ENCODE assay signal across 16 mouse cellular contexts in genomic region chr17:47642992-47643391, GRCm38 (mm10). TPM values are rescaled to one million over a fixed set of nuclear protein-coding genes. Genes with fewer than 3 reads are reported as not detected.
DNase-seq lines count a peak whose midpoint lies in the region; ATAC-seq and TF ChIP-seq lines count a peak whose summit lies in the region.
"Had no signal": no experiment of that assay in that cellular context is flagged by ENCODE, and none has a peak within 500 bp of the region (broad histone marks: within the 10 kb centered on the region; RNA-seq: fewer than 3 reads in every experiment).

No protein-coding gene starts in this region.

- H3K4me3 ChIP-seq in hindbrain, postnatal 0 days (ENCODE audit: low read length) = no peak overlapping the region
- no peak overlapping the region for H3K4me3 ChIP-seq in hindbrain, embryonic 12.5 days
- no peak overlapping the region for H3K4me3 ChIP-seq in lung, embryonic 14.5 days (ENCODE audit: low read depth, low read length)
- no peak overlapping the region for H3K4me3 ChIP-seq in E14TG2a.4 (replicated peaks; ENCODE audit: low read length)
- H3K4me3 ChIP-seq in forebrain, embryonic 16.5 days (replicated peaks; ENCODE audit: low read length) = no peak overlapping the region
- no peak overlapping the region for H3K4me3 ChIP-seq in forebrain, embryonic 11.5 days (ENCODE audit: low read depth, low read length)
- H3K4me3 ChIP-seq: forebrain, embryonic 12.5 days; liver, embryonic 15.5 days; neural tube, embryonic 13.5 days had no signal

- peak; percentile 26; the same call in 1 of the 2 replicates for TF ChIP-seq CTCF in hindbrain, postnatal 0 days (IDR thresholded peaks at IDR 0.05; ENCODE audit: low read depth)
- peak; percentile 14; the same call in 1 of the 2 replicates for TF ChIP-seq CTCF in lung, embryonic 14.5 days (IDR thresholded peaks at IDR 0.05; ENCODE audit: low read depth)
- peak; percentile 36 for TF ChIP-seq CTCF in E14TG2a.4 (conservative IDR thresholded peaks at IDR 0.05; ENCODE audit: low read length)
- peak; percentile 7; the same call in 1 of the 2 replicates for TF ChIP-seq CTCF in brain, embryonic 14.5 days (IDR thresholded peaks at IDR 0.05; ENCODE audit: borderline replicate concordance, extremely low read depth, insufficient read depth, insufficient read length)

- H3K27ac ChIP-seq in hindbrain, postnatal 0 days = no peak overlapping the region
- no peak overlapping the region for H3K27ac ChIP-seq in hindbrain, embryonic 12.5 days
- H3K27ac ChIP-seq in lung, embryonic 14.5 days (ENCODE audit: low read depth) = no peak overlapping the region
- no peak overlapping the region for H3K27ac ChIP-seq in forebrain, embryonic 16.5 days (ENCODE audit: low read length)
- no peak overlapping the region for H3K27ac ChIP-seq in forebrain, embryonic 11.5 days (ENCODE audit: low read depth, low read length)
- H3K27ac ChIP-seq: forebrain, embryonic 12.5 days; liver, embryonic 15.5 days; neural tube, embryonic 13.5 days had no signal

- ATAC-seq in hindbrain, postnatal 0 days = no peak
- ATAC-seq in hindbrain, embryonic 12.5 days (ENCODE audit: low FRiP score) = no peak
- ATAC-seq in lung, embryonic 14.5 days (ENCODE audit: insufficient read depth) = no peak
- ATAC-seq in forebrain, embryonic 16.5 days = no peak
- ATAC-seq in forebrain, embryonic 11.5 days (replicated peaks; ENCODE audit: low FRiP score) = no peak
- ATAC-seq: activated CD4-positive, CD25-positive, alpha-beta regulatory T cell, adult 4 months had no signal

- no peak for DNase-seq in hindbrain, postnatal 0 days (ENCODE audit: low spot score)
- peak; percentile 12 for DNase-seq in lung, embryonic 14.5 days
- DNase-seq in lung, postnatal 10 days = no peak
- no peak for DNase-seq in brain, embryonic 14.5 days (ENCODE audit: low read depth)
- DNase-seq in forebrain, embryonic 11.5 days (ENCODE audit: low spot score) = no peak
- DNase-seq: cerebellum, adult 11 months; gastrocnemius, postnatal 14 days; kidney, adult 9 months; midbrain, embryonic 14.5 days had no signal

- 89% methylated on average over 2 of the region's 2 CpGs for WGBS in hindbrain, postnatal 0 days
- WGBS in hindbrain, embryonic 12.5 days = 91% methylated on average over 2 of the region's 2 CpGs
- 76% methylated on average over 2 of the region's 2 CpGs for WGBS in lung, embryonic 14.5 days
- 94% methylated on average over 2 of the region's 2 CpGs for WGBS in forebrain, embryonic 16.5 days
- WGBS in forebrain, embryonic 11.5 days = 86% methylated on average over 2 of the region's 2 CpGs

- H3K9me3 ChIP-seq in hindbrain, postnatal 0 days (ENCODE audit: low read length) = no peaks in the 10 kb centered on the region
- no peaks in the 10 kb centered on the region for H3K9me3 ChIP-seq in hindbrain, embryonic 12.5 days (replicated peaks)
- H3K9me3 ChIP-seq in lung, embryonic 14.5 days (ENCODE audit: low read depth, low read length) = no peaks in the 10 kb centered on the region
- H3K9me3 ChIP-seq in E14TG2a.4 (ENCODE audit: low read length) = no peaks in the 10 kb centered on the region
- no peaks in the 10 kb centered on the region for H3K9me3 ChIP-seq in forebrain, embryonic 16.5 days (ENCODE audit: control insufficient read depth, low read length)
- no peaks in the 10 kb centered on the region for H3K9me3 ChIP-seq in forebrain, embryonic 11.5 days (ENCODE audit: control insufficient read depth, low read length)
- H3K9me3 ChIP-seq: forebrain, embryonic 12.5 days; liver, embryonic 15.5 days; neural tube, embryonic 13.5 days had no signal

- no peak overlapping the region for H3K9ac ChIP-seq in hindbrain, postnatal 0 days (replicated peaks; ENCODE audit: low read length)
- H3K9ac ChIP-seq in hindbrain, embryonic 12.5 days = no peak overlapping the region
- H3K9ac ChIP-seq in lung, embryonic 14.5 days = no peak overlapping the region
- no peak overlapping the region for H3K9ac ChIP-seq in forebrain, embryonic 16.5 days (replicated peaks; ENCODE audit: low read depth, low read length)
- no peak overlapping the region for H3K9ac ChIP-seq in forebrain, embryonic 11.5 days (ENCODE audit: low read length)
- H3K9ac ChIP-seq: forebrain, embryonic 12.5 days; liver, embryonic 15.5 days; neural tube, embryonic 13.5 days had no signal

- no peak for TF ChIP-seq POLR2A in brain, embryonic 14.5 days (IDR thresholded peaks at IDR 0.05; ENCODE audit: borderline replicate concordance, extremely low read depth, insufficient read depth, insufficient read length, poor library complexity, severe bottlenecking)

- no peaks in the 10 kb centered on the region for H3K4me1 ChIP-seq in hindbrain, postnatal 0 days (ENCODE audit: insufficient read depth, low read length)
- no peaks in the 10 kb centered on the region for H3K4me1 ChIP-seq in hindbrain, embryonic 12.5 days
- no peaks in the 10 kb centered on the region for H3K4me1 ChIP-seq in lung, embryonic 14.5 days (ENCODE audit: insufficient read depth)
- peaks cover 33% of the 10 kb centered on the region for H3K4me1 ChIP-seq in E14TG2a.4 (replicated peaks; ENCODE audit: low read depth, low read length)
- no peaks in the 10 kb centered on the region for H3K4me1 ChIP-seq in forebrain, embryonic 16.5 days (replicated peaks; ENCODE audit: control insufficient read depth, insufficient read depth, low read length)
- H3K4me1 ChIP-seq in forebrain, embryonic 11.5 days (replicated peaks; ENCODE audit: control insufficient read depth, insufficient read depth, low read length) = no peaks in the 10 kb centered on the region

- H3K27me3 ChIP-seq in hindbrain, postnatal 0 days (ENCODE audit: insufficient read depth, low read length) = no peaks in the 10 kb centered on the region
- H3K27me3 ChIP-seq in hindbrain, embryonic 12.5 days = no peaks in the 10 kb centered on the region
- H3K27me3 ChIP-seq in lung, embryonic 14.5 days (ENCODE audit: insufficient read depth, low read length) = no peaks in the 10 kb centered on the region
- no peaks in the 10 kb centered on the region for H3K27me3 ChIP-seq in E14TG2a.4 (ENCODE audit: insufficient read depth, low read length)
- no peaks in the 10 kb centered on the region for H3K27me3 ChIP-seq in forebrain, embryonic 16.5 days (replicated peaks; ENCODE audit: control insufficient read depth, insufficient read depth, low read length)
- H3K27me3 ChIP-seq in forebrain, embryonic 11.5 days (ENCODE audit: control insufficient read depth, insufficient read depth, low read length) = no peaks in the 10 kb centered on the region
- H3K27me3 ChIP-seq: forebrain, embryonic 12.5 days; liver, embryonic 15.5 days; neural tube, embryonic 13.5 days had no signal

- H3K36me3 ChIP-seq in hindbrain, postnatal 0 days (ENCODE audit: insufficient read depth, low read length) = no peaks in the 10 kb centered on the region
- no peaks in the 10 kb centered on the region for H3K36me3 ChIP-seq in hindbrain, embryonic 12.5 days
- H3K36me3 ChIP-seq in lung, embryonic 14.5 days (ENCODE audit: insufficient read depth) = no peaks in the 10 kb centered on the region
- H3K36me3 ChIP-seq in E14TG2a.4 (ENCODE audit: insufficient read depth, low read length) = no peaks in the 10 kb centered on the region
- H3K36me3 ChIP-seq in forebrain, embryonic 16.5 days (ENCODE audit: control insufficient read depth, insufficient read depth) = no peaks in the 10 kb centered on the region
- no peaks in the 10 kb centered on the region for H3K36me3 ChIP-seq in forebrain, embryonic 11.5 days (ENCODE audit: control insufficient read depth, insufficient read depth, low read length)
- H3K36me3 ChIP-seq: forebrain, embryonic 12.5 days; liver, embryonic 15.5 days; neural tube, embryonic 13.5 days had no signal

- H3K4me2 ChIP-seq in hindbrain, postnatal 0 days (ENCODE audit: low read depth, low read length) = no peak overlapping the region
- no peak overlapping the region for H3K4me2 ChIP-seq in hindbrain, embryonic 12.5 days (replicated peaks)
- no peak overlapping the region for H3K4me2 ChIP-seq in lung, embryonic 14.5 days
- H3K4me2 ChIP-seq in forebrain, embryonic 16.5 days (ENCODE audit: low read length) = no peak overlapping the region
- no peak overlapping the region for H3K4me2 ChIP-seq in forebrain, embryonic 11.5 days (ENCODE audit: low read depth, low read length, severe bottlenecking)
- H3K4me2 ChIP-seq: forebrain, embryonic 12.5 days; liver, embryonic 15.5 days; neural tube, embryonic 13.5 days had no signal

RNA-seq across cellular contexts. Expression of gene Usp49, which starts 12.5 kb away (rescaled TPM):
- 20.7 and 25.5 TPM in 2 replicates for total RNA-seq in hindbrain, postnatal 0 days (2014; rRNA removed)
- polyA plus RNA-seq in hindbrain, postnatal 0 days (2015; fragmentation: Nextera tagmentation; extraction: Ambion mirVana) = 4.2 and 4.9 TPM in 2 replicates
- 10.5 and 12.3 TPM in 2 replicates for polyA plus RNA-seq in hindbrain, embryonic 12.5 days (2016; fragmentation: Nextera tagmentation; extraction: Ambion mirVana)
- polyA plus RNA-seq in lung, embryonic 14.5 days (2014; fragmentation: Nextera tagmentation; extraction: Ambion mirVana) = 5.0 and 5.6 TPM in 2 replicates
- 32.8 and 36.9 TPM in 2 replicates for polyA plus RNA-seq in brain, embryonic 14.5 days (2012; rRNA removed)
- 8.6 and 9.1 TPM in 2 replicates for polyA plus RNA-seq in forebrain, embryonic 16.5 days (2015; fragmentation: Nextera tagmentation; extraction: Ambion mirVana)
- polyA plus RNA-seq in forebrain, embryonic 11.5 days (2014; fragmentation: Nextera tagmentation; extraction: Ambion mirVana) = 7.2 and 8.1 TPM in 2 replicates

RNA-seq across cellular contexts. Expression of gene Gm20517, which starts 31.6 kb away (rescaled TPM):
- 4.6 and 4.8 TPM in 2 replicates for total RNA-seq in hindbrain, postnatal 0 days (2014; rRNA removed)
- polyA plus RNA-seq in hindbrain, postnatal 0 days (2015; fragmentation: Nextera tagmentation; extraction: Ambion mirVana) = 1.2 and 1.6 TPM in 2 replicates
- polyA plus RNA-seq in hindbrain, embryonic 12.5 days (2016; fragmentation: Nextera tagmentation; extraction: Ambion mirVana) = 2.5 and 3.9 TPM in 2 replicates
- polyA plus RNA-seq in lung, embryonic 14.5 days (2014; fragmentation: Nextera tagmentation; extraction: Ambion mirVana) = 0.74 and 1.8 TPM in 2 replicates
- polyA plus RNA-seq in brain, embryonic 14.5 days (2012; rRNA removed) = 1.7 and 2.6 TPM in 2 replicates
- 2.3 and 2.9 TPM in 2 replicates for polyA plus RNA-seq in forebrain, embryonic 16.5 days (2015; fragmentation: Nextera tagmentation; extraction: Ambion mirVana)
- polyA plus RNA-seq in forebrain, embryonic 11.5 days (2014; fragmentation: Nextera tagmentation; extraction: Ambion mirVana) = 2.4 and 3.6 TPM in 2 replicates

RNA-seq across cellular contexts. Expression of gene Med20, which starts 31.6 kb away (rescaled TPM):
- total RNA-seq in hindbrain, postnatal 0 days (2014; rRNA removed) = 27.9 and 40.9 TPM in 2 replicates
- polyA plus RNA-seq in hindbrain, postnatal 0 days (2015; fragmentation: Nextera tagmentation; extraction: Ambion mirVana) = 27.3 and 27.9 TPM in 2 replicates
- 38.8 and 39.0 TPM in 2 replicates for polyA plus RNA-seq in hindbrain, embryonic 12.5 days (2016; fragmentation: Nextera tagmentation; extraction: Ambion mirVana)
- polyA plus RNA-seq in lung, embryonic 14.5 days (2014; fragmentation: Nextera tagmentation; extraction: Ambion mirVana) = 45.5 and 49.2 TPM in 2 replicates
- 43.1 and 59.0 TPM in 2 replicates for polyA plus RNA-seq in brain, embryonic 14.5 days (2012; rRNA removed)
- 51.6 and 51.8 TPM in 2 replicates for polyA plus RNA-seq in forebrain, embryonic 16.5 days (2015; fragmentation: Nextera tagmentation; extraction: Ambion mirVana)
- 44.5 and 45.5 TPM in 2 replicates for polyA plus RNA-seq in forebrain, embryonic 11.5 days (2014; fragmentation: Nextera tagmentation; extraction: Ambion mirVana)

RNA-seq across cellular contexts. Expression of gene Bysl, which starts 31.7 kb away (rescaled TPM):
- total RNA-seq in hindbrain, postnatal 0 days (2014; rRNA removed) = 20.2 and 25.7 TPM in 2 replicates
- 25.3 and 27.1 TPM in 2 replicates for polyA plus RNA-seq in hindbrain, postnatal 0 days (2015; fragmentation: Nextera tagmentation; extraction: Ambion mirVana)
- 31.8 and 32.0 TPM in 2 replicates for polyA plus RNA-seq in hindbrain, embryonic 12.5 days (2016; fragmentation: Nextera tagmentation; extraction: Ambion mirVana)
- polyA plus RNA-seq in lung, embryonic 14.5 days (2014; fragmentation: Nextera tagmentation; extraction: Ambion mirVana) = 24.2 and 25.4 TPM in 2 replicates
- polyA plus RNA-seq in brain, embryonic 14.5 days (2012; rRNA removed) = 27.1 and 31.1 TPM in 2 replicates
- 32.9 and 36.1 TPM in 2 replicates for polyA plus RNA-seq in forebrain, embryonic 16.5 days (2015; fragmentation: Nextera tagmentation; extraction: Ambion mirVana)
- 34.6 and 37.3 TPM in 2 replicates for polyA plus RNA-seq in forebrain, embryonic 11.5 days (2014; fragmentation: Nextera tagmentation; extraction: Ambion mirVana)

RNA-seq across cellular contexts. Expression of gene Tomm6, which starts 45.2 kb away (rescaled TPM):
- 158 and 198 TPM in 2 replicates for total RNA-seq in hindbrain, postnatal 0 days (2014; rRNA removed)
- 343 and 371 TPM in 2 replicates for polyA plus RNA-seq in hindbrain, postnatal 0 days (2015; fragmentation: Nextera tagmentation; extraction: Ambion mirVana)
- 320 and 339 TPM in 2 replicates for polyA plus RNA-seq in hindbrain, embryonic 12.5 days (2016; fragmentation: Nextera tagmentation; extraction: Ambion mirVana)
- polyA plus RNA-seq in lung, embryonic 14.5 days (2014; fragmentation: Nextera tagmentation; extraction: Ambion mirVana) = 433 and 434 TPM in 2 replicates
- polyA plus RNA-seq in brain, embryonic 14.5 days (2012; rRNA removed) = 97.2 and 102 TPM in 2 replicates
- polyA plus RNA-seq in forebrain, embryonic 16.5 days (2015; fragmentation: Nextera tagmentation; extraction: Ambion mirVana) = 228 and 241 TPM in 2 replicates
- polyA plus RNA-seq in forebrain, embryonic 11.5 days (2014; fragmentation: Nextera tagmentation; extraction: Ambion mirVana) = 326 and 354 TPM in 2 replicates
